Mouse (Mus musculus): ENCODE results near the gene Zfp276. TPM values are rescaled to one million over a fixed set of nuclear protein-coding genes. Genes with fewer than 3 reads are reported as not detected.

The Zfp276 gene
- polyA plus RNA-seq, 1 experiment = 30.9 TPM

GRCm38 (mm10) chr8:123318467-123318911 is 64.5 kb downstream of the Zfp276 start, which contains the start of gene Fanca:
Gene Fanca, minus strand, starts transcription at chr8:123318576.
- TF ChIP-seq POLR2A (IDR thresholded peaks at IDR 0.05; ENCODE audit: extremely low read depth, insufficient read depth, low read length) (peak; percentile 63; the same call in 1 of the 2 replicates), CTCF (IDR thresholded peaks at IDR 0.05; ENCODE audit: extremely low read depth, insufficient read depth, low read length) (no peak)
- no peaks in the 10 kb centered on the region for H3K4me1 ChIP-seq (ENCODE audit: control insufficient read depth, insufficient read depth, low read length)
- H3K27ac ChIP-seq (ENCODE audit: insufficient read depth, low read length) = no peak within 1 kb of the TSS
- H3K4me3 ChIP-seq (ENCODE audit: insufficient read depth, low read length) = peak within 1 kb of the TSS; percentile 24

Other genes starting within 250 kb of the Zfp276 start
- gene Ankrd11, start 211.9 kb upstream of the Zfp276 start, polyA plus RNA-seq (2012; rRNA removed) = 99.7 and 106 TPM in 2 replicates
- 76.9 and 93.5 TPM in 2 replicates for gene Spg7, start 191.3 kb upstream of the Zfp276 start, polyA plus RNA-seq (2012; rRNA removed)
- gene Rpl13, start 151.8 kb upstream of the Zfp276 start, polyA plus RNA-seq (2012; rRNA removed) = 1,008 and 1,076 TPM in 2 replicates
- gene Cpne7, start 136.8 kb upstream of the Zfp276 start, polyA plus RNA-seq (2012; rRNA removed) = 72.5 and 108 TPM in 2 replicates
- gene Sult5a1, start 95.9 kb upstream of the Zfp276 start, polyA plus RNA-seq (2012; rRNA removed) = 0.10 and 0.87 TPM in 2 replicates
- not detected in 2 replicates for gene Dpep1, start 68.0 kb upstream of the Zfp276 start, polyA plus RNA-seq (2012; rRNA removed)
- gene Chmp1a, start 41.4 kb upstream of the Zfp276 start, polyA plus RNA-seq (2012; rRNA removed) = 126 and 130 TPM in 2 replicates
- gene Spata33, start 41.4 kb upstream of the Zfp276 start, polyA plus RNA-seq (2012; rRNA removed) = 8.4 and 9.7 TPM in 2 replicates
- 165 and 187 TPM in 2 replicates for gene Cdk10, start 29.4 kb upstream of the Zfp276 start, polyA plus RNA-seq (2012; rRNA removed)
- 59.6 and 69.8 TPM in 2 replicates for gene Spata2l, start 18.0 kb upstream of the Zfp276 start, polyA plus RNA-seq (2012; rRNA removed)
- 111 and 112 TPM in 2 replicates for gene Vps9d1, start 153 bp downstream of the Zfp276 start, polyA plus RNA-seq (2012; rRNA removed)
- 3.9 and 4.8 TPM in 2 replicates for gene Fanca, start 64.4 kb downstream of the Zfp276 start, polyA plus RNA-seq (2012; rRNA removed)
- gene Spire2, start 78.5 kb downstream of the Zfp276 start, polyA plus RNA-seq (2012; rRNA removed) = 18.2 and 18.9 TPM in 2 replicates
- 659 and 685 TPM in 2 replicates for gene Tcf25, start 119.6 kb downstream of the Zfp276 start, polyA plus RNA-seq (2012; rRNA removed)
- 0.02 and 0.06 TPM in 2 replicates for gene Mc1r, start 152.9 kb downstream of the Zfp276 start, polyA plus RNA-seq (2012; rRNA removed)
- gene Tubb3, start 157.2 kb downstream of the Zfp276 start, polyA plus RNA-seq (2012; rRNA removed) = 491 and 518 TPM in 2 replicates
- 42.8 and 43.2 TPM in 2 replicates for gene Def8, start 169.3 kb downstream of the Zfp276 start, polyA plus RNA-seq (2012; rRNA removed)
- 20.4 and 21.5 TPM in 2 replicates for gene Afg3l1, start 223.7 kb downstream of the Zfp276 start, polyA plus RNA-seq (2012; rRNA removed)